Mouse (Mus musculus): ENCODE measurements around the gene Etl4. TPM values are rescaled to one million over a fixed set of nuclear protein-coding genes. Genes with fewer than 3 reads are reported as not detected.

Gene Etl4
- polyA plus RNA-seq, 1 experiment from 2014 or later: 3.8 TPM

- H3K27ac ChIP-seq: no peak overlapping the region
- H3K4me2 ChIP-seq (replicated peaks): no peak overlapping the region
- H3K4me1 ChIP-seq (replicated peaks): peaks cover 7% of the 10 kb centered on the region
- H3K9me3 ChIP-seq: no peaks in the 10 kb centered on the region
- H3K4me3 ChIP-seq (replicated peaks): no peak overlapping the region
- H3K27me3 ChIP-seq: no peaks in the 10 kb centered on the region
- no peak for ATAC-seq
- no peaks in the 10 kb centered on the region for H3K36me3 ChIP-seq
- no peak overlapping the region for H3K9ac ChIP-seq (replicated peaks)
Measured at GRCm38 (mm10) chr2:20541261-20541660, 631.7 kb downstream of the Etl4 start.

- H3K4me1 ChIP-seq (replicated peaks): peaks cover 17% of the 10 kb centered on the region
- H3K9me3 ChIP-seq: no peaks in the 10 kb centered on the region
- no peaks in the 10 kb centered on the region for H3K27me3 ChIP-seq
- H3K4me2 ChIP-seq (replicated peaks): no peak overlapping the region
- no peak overlapping the region for H3K27ac ChIP-seq
- no peak overlapping the region for H3K4me3 ChIP-seq (replicated peaks)
- WGBS: 93% methylated on average over 7 of the region's 7 CpGs
- H3K36me3 ChIP-seq: no peaks in the 10 kb centered on the region
- ATAC-seq: no peak
- no peak overlapping the region for H3K9ac ChIP-seq (replicated peaks)
Measured at GRCm38 (mm10) chr2:20542286-20542685, 632.7 kb downstream of the Etl4 start.

- H3K4me1 ChIP-seq (replicated peaks): peaks cover 39% of the 10 kb centered on the region
- H3K36me3 ChIP-seq: no peaks in the 10 kb centered on the region
- WGBS: 45% methylated on average over 2 of the region's 2 CpGs
- peaks cover 5% of the 10 kb centered on the region; the same call in 1 of the 2 replicates for H3K27me3 ChIP-seq
- no peak overlapping the region for H3K4me2 ChIP-seq (replicated peaks)
- ATAC-seq: no peak
- H3K4me3 ChIP-seq (replicated peaks): no peak overlapping the region
- no peaks in the 10 kb centered on the region for H3K9me3 ChIP-seq
- H3K9ac ChIP-seq (replicated peaks): no peak overlapping the region
- H3K27ac ChIP-seq: no peak overlapping the region
Measured at GRCm38 (mm10) chr2:20545624-20546023, 636.0 kb downstream of the Etl4 start.

- Histone ChIP-seq H3K9me3 (no peaks in the 10 kb centered on the region), H3K4me1 (replicated peaks) (peaks cover 39% of the 10 kb centered on the region), H3K27me3 (peaks cover 5% of the 10 kb centered on the region; the same call in 1 of the 2 replicates), H3K4me2 (replicated peaks) (peak overlapping the region; percentile 48), H3K27ac (no peak overlapping the region), H3K4me3 (replicated peaks) (peak overlapping the region; percentile 20; the same call in 1 of the 2 replicates), H3K36me3 (no peaks in the 10 kb centered on the region), H3K9ac (replicated peaks) (0 out of 2 replicates have a peak overlapping the region, but pooled peaks have one; percentile 20)
- 5% methylated on average over 11 of the region's 11 CpGs for WGBS
- ATAC-seq: peak; percentile 72
Measured at GRCm38 (mm10) chr2:20546496-20547348, 637.1 kb downstream of the Etl4 start.

- no peak overlapping the region for H3K27ac ChIP-seq
- peak overlapping the region; percentile 20 for H3K4me3 ChIP-seq (replicated peaks)
- no peaks in the 10 kb centered on the region for H3K36me3 ChIP-seq
- peaks cover 39% of the 10 kb centered on the region for H3K4me1 ChIP-seq (replicated peaks)
- no peaks in the 10 kb centered on the region for H3K9me3 ChIP-seq
- ATAC-seq: peak; percentile 49; the same call in 1 of the 2 replicates
- 6% methylated on average over 5 of the region's 5 CpGs for WGBS
- H3K4me2 ChIP-seq (replicated peaks): peak overlapping the region; percentile 48
- H3K9ac ChIP-seq (replicated peaks): no peak overlapping the region
- H3K27me3 ChIP-seq: peaks cover 5% of the 10 kb centered on the region; the same call in 1 of the 2 replicates
Measured at GRCm38 (mm10) chr2:20547349-20547677, 637.7 kb downstream of the Etl4 start.

- Histone ChIP-seq H3K4me2 (replicated peaks) (peak overlapping the region; percentile 48), H3K27ac (no peak overlapping the region), H3K4me3 (replicated peaks) (peak overlapping the region; percentile 20; the same call in 1 of the 2 replicates), H3K27me3 (peaks cover 5% of the 10 kb centered on the region; the same call in 1 of the 2 replicates), H3K36me3 (no peaks in the 10 kb centered on the region), H3K4me1 (replicated peaks) (peaks cover 39% of the 10 kb centered on the region), H3K9me3 (no peaks in the 10 kb centered on the region), H3K9ac (replicated peaks) (no peak overlapping the region)
- WGBS: 7% methylated on average over 18 of the region's 18 CpGs
- 0 out of 2 replicates have a peak, but pooled peaks have one; percentile 38 for ATAC-seq
Measured at GRCm38 (mm10) chr2:20547686-20548624, 638.4 kb downstream of the Etl4 start.

- H3K9ac ChIP-seq (replicated peaks): no peak overlapping the region
- H3K27me3 ChIP-seq: peaks cover 5% of the 10 kb centered on the region; the same call in 1 of the 2 replicates
- no peak overlapping the region for H3K27ac ChIP-seq
- WGBS: 11% methylated on average over 5 of the region's 5 CpGs
- no peak for ATAC-seq
- H3K36me3 ChIP-seq: no peaks in the 10 kb centered on the region
- no peak overlapping the region for H3K4me2 ChIP-seq (replicated peaks)
- H3K9me3 ChIP-seq: no peaks in the 10 kb centered on the region
- H3K4me3 ChIP-seq (replicated peaks): no peak overlapping the region
- peaks cover 39% of the 10 kb centered on the region for H3K4me1 ChIP-seq (replicated peaks)
Measured at GRCm38 (mm10) chr2:20549065-20549464, 639.5 kb downstream of the Etl4 start.

GRCm38 (mm10) chr2:20549996-20550395 is 640.4 kb downstream of the Etl4 start:
- ATAC-seq: no peak
- Histone ChIP-seq H3K36me3 (no peaks in the 10 kb centered on the region), H3K27me3 (peaks cover 5% of the 10 kb centered on the region; the same call in 1 of the 2 replicates), H3K4me3 (replicated peaks) (no peak overlapping the region), H3K27ac (no peak overlapping the region), H3K4me1 (replicated peaks) (peaks cover 39% of the 10 kb centered on the region), H3K9ac (replicated peaks) (no peak overlapping the region), H3K4me2 (replicated peaks) (no peak overlapping the region), H3K9me3 (no peaks in the 10 kb centered on the region)
- 47% methylated on average over 1 of the region's 1 CpGs for WGBS

- WGBS: 68% methylated on average over 3 of the region's 3 CpGs
- Histone ChIP-seq H3K9me3 (no peaks in the 10 kb centered on the region), H3K27me3 (no peaks in the 10 kb centered on the region), H3K4me3 (replicated peaks) (no peak overlapping the region), H3K36me3 (no peaks in the 10 kb centered on the region), H3K4me2 (replicated peaks) (no peak overlapping the region), H3K27ac (no peak overlapping the region), H3K9ac (replicated peaks) (no peak overlapping the region), H3K4me1 (replicated peaks) (no peaks in the 10 kb centered on the region)
- ATAC-seq: no peak
Measured at GRCm38 (mm10) chr2:20555706-20556105, 646.1 kb downstream of the Etl4 start.

GRCm38 (mm10) chr2:20559083-20559482 is 649.5 kb downstream of the Etl4 start:
- WGBS: 91% methylated on average over 5 of the region's 5 CpGs
- H3K27me3 ChIP-seq: no peaks in the 10 kb centered on the region
- no peaks in the 10 kb centered on the region for H3K36me3 ChIP-seq
- ATAC-seq: no peak
- no peaks in the 10 kb centered on the region for H3K4me1 ChIP-seq (replicated peaks)
- H3K4me3 ChIP-seq (replicated peaks): no peak overlapping the region
- H3K4me2 ChIP-seq (replicated peaks): no peak overlapping the region
- H3K27ac ChIP-seq: no peak overlapping the region
- no peak overlapping the region for H3K9ac ChIP-seq (replicated peaks)
- H3K9me3 ChIP-seq: no peaks in the 10 kb centered on the region

GRCm38 (mm10) chr2:20559723-20560122 is 650.1 kb downstream of the Etl4 start:
- WGBS: 73% methylated on average over 2 of the region's 2 CpGs
- no peaks in the 10 kb centered on the region for H3K9me3 ChIP-seq
- H3K27ac ChIP-seq: no peak overlapping the region
- H3K27me3 ChIP-seq: no peaks in the 10 kb centered on the region
- H3K4me2 ChIP-seq (replicated peaks): no peak overlapping the region
- H3K4me1 ChIP-seq (replicated peaks): no peaks in the 10 kb centered on the region
- no peak overlapping the region for H3K9ac ChIP-seq (replicated peaks)
- H3K4me3 ChIP-seq (replicated peaks): no peak overlapping the region
- H3K36me3 ChIP-seq: no peaks in the 10 kb centered on the region
- ATAC-seq: no peak

- 92% methylated on average over 9 of the region's 9 CpGs for WGBS
- Histone ChIP-seq H3K36me3 (no peaks in the 10 kb centered on the region), H3K9me3 (no peaks in the 10 kb centered on the region), H3K4me2 (replicated peaks) (no peak overlapping the region), H3K9ac (replicated peaks) (no peak overlapping the region), H3K27ac (no peak overlapping the region), H3K4me1 (replicated peaks) (no peaks in the 10 kb centered on the region), H3K4me3 (replicated peaks) (no peak overlapping the region), H3K27me3 (no peaks in the 10 kb centered on the region)
- no peak for ATAC-seq
Measured at GRCm38 (mm10) chr2:20560581-20560980, 651.0 kb downstream of the Etl4 start.
